Mouse (Mus musculus) left cerebral cortex, postnatal 14 days (tissue): ENCODE data around the gene Tmem259. TPM values are rescaled to one million over a fixed set of nuclear protein-coding genes. Genes with fewer than 3 reads are reported as not detected.
"Not testable (repeated sequence)": the region's sequence is repeated elsewhere in the genome, so short reads cannot be mapped to it uniquely, and the experiment has no call there.

Experiments used
- DNase-seq, 2 experiments: peaks; one replicate each; pipeline ENCODE4 v3.0.0; 2021 to 2022; ENCODE audit warnings: low spot score in 2 of 2, mixed read lengths in 1 of 2
- intact Hi-C: fragments of 180-260 bp; cut with DNase I; formaldehyde crosslinking; loops from one replicate; pipeline ENCODE4 v1.15.1; 2025
- total RNA-seq, 2 experiments: library from RNA; stranded (reverse); gene quantifications; 2 replicates each; pipeline ENCODE4 v1.2.3; 2021

Gene Tmem259
- total RNA-seq, 2 experiments from 2014 or later: 140 to 152 TPM

DNA sequence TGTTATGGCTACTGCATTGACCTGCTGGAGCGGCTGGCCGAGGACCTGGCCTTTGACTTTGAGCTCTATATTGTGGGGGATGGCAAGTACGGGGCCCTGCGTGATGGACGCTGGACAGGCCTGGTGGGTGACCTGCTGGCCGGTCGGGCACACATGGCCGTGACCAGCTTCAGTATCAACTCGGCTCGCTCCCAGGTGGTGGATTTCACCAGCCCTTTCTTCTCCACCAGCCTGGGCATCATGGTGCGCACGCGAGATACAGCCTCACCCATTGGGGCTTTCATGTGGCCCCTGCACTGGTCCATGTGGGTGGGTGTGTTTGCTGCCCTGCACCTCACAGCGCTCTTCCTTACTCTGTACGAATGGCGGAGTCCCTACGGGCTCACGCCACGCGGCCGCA is 10.0 kb downstream of the Tmem259 start:
- intact Hi-C loops: no loop called here
- DNase-seq: no peak

DNA sequence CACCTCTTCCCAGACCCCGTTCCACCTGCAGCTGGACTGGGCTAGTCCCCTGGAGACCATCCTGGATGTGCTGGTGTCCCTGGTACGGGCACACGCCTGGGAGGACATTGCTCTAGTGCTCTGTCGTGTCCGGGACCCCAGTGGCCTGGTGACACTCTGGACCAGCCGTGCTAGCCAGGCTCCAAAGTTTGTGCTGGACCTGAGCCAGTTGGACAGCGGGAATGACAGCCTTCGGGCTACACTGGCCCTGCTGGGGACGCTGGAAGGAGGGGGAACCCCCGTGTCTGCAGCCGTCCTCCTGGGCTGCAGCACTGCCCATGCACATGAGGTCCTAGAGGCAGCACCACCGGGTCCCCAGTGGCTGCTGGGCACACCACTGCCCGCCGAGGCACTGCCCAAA is 11.3 kb downstream of the Tmem259 start:
- no peak for DNase-seq
- intact Hi-C loops: no loop called here

DNA sequence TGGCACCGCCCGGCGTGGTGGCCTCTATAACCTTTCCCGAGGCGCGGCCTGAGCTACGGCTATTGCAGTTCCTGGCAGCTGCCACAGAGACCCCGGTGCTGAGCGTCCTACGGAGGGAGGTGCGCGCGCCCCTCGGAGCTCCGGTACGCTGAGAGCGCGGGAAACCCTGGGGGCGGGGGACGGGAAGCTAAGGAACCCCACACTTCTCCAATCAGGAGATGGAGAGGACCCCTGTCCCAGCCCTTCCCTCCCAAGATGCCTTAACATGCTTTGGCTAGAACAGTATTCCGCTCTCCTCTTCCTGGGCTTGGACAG is 13.0 kb downstream of the Tmem259 start:
- no peak for DNase-seq
- intact Hi-C loops: no loop called here

DNA sequence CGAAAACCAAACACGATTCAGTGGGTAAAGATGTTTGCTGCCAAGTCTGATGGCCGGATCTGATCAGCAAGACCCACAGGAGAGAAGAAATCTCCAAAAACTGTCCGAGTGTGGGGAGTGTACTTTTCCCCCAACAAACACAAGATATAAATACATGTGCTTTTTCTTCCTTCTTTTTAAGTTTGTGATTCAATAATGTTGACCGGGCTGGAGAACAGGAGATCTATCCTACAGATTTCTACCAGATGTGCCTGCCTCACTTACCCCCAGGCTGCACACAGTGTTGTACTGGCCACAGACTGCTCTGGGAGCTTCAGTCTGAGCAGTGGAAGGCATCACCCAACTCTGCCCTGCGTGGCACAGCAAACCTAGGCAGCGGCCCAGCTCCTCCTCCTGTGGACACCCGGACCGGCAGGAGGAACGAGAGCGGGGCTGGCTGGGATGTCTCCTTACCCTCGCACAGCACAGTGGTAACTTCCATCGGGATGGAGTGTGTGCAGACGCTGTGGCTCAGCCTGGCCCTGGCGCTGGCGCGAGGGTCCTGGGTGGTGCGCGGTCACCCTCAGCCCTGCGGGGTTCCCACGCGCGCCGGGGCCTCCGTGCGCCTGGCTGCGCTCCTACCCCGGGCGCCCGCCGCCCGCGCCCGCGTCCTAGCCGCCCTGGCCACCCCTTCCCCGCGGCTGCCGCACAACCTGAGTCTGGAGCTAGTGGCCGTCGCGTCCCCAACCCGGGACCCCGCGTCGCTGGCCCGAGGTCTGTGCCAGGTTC is 13.5 kb downstream of the Tmem259 start, which contains the start of gene Grin3b:
Gene Grin3b, plus strand, starts transcription at position 301 of the 768 bp plus-strand sequence.
- DNase-seq: no peak
- intact Hi-C loops: no loop called here

DNA sequence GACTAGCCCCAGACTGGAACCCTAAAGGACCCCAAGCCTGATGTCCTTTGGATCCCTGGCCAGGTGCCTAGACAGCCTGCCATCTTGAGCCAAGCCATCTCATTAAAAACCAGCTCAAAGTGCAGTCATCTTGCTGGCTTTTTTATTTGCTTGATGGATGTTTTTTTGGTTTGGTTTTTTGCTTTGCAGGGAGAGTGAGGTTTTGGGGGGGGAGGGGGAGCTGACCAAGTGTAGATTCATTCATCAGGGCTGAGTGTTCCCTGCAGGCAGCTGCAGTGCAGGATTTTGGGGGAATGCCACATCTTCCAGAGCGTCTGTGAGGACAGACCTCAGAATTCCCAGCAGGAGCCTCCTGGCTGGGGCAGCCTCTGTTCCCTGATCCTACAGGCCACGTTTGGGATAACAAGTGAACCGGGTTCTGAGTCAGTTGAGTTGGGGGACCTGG is 15.0 kb downstream of the Tmem259 start:
- intact Hi-C loops: no loop called here
- peak in 1 of 2 experiments; percentile 48 for DNase-seq

DNA sequence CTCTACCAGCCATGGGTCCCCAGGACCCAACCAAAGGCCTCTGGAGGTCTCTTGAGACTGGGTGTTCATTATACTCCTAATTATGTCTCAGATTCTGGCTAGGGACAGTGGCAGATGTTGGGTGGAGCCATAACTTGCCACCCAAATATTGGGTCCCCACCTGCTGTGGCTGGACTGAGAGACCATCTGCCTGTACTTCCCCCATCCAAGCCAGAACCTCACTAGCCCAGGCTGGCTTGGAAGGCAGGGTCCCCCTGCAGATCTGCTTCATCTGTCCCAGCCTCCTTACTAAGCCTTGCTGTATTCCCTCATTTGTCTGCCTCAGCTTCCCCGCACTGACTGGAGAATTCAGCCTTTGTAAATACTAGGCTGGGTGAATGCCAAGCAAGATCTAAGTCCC is 15.9 kb downstream of the Tmem259 start:
- intact Hi-C loops: no loop called here
- DNase-seq: no peak

DNA sequence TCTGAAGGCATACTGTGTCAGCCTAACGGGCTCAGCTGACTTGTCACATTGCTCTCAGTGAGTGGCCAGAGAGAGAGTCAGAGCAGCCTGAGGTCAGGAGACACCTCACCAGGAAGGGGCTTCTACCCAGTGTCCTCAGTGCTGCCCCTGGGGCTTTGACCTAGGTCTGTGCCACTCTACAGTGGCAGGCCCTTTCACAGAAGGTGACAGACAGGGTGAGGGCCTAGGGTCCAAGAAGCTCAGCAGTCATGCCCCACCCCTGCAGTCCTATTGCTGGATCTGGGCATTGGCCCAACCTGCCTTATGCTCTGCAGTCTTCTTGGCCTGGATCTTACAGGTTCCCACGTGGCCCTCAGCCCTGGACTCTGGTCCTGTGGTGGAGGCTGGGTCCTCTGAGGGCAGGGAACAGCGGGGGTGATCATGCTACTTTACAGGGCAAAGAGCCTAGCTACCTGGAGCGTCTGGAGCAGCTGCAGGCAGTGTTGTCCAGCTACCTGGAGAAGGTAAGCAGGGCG is 17.2 kb downstream of the Tmem259 start:
- no peak for DNase-seq
- intact Hi-C loops: no loop called here

DNA sequence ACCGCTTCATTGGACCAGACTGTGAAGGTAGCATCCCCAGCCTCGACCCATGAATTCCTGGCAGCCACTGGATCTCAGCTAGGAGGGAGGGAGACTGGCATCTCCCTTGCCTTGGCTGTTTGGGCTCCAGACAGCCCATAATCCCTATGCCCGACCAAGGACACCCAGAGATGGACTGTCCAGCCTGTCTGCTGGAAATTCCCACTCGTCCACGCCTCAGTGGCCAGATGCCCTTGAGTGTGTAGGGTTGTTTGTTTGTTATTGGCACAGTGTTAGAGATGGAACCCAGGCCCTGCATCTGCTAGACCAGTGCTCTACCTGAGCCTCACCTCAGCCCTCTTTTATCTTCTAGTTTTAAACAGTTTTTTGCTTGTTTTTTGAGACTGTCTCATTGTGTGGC is 18.8 kb downstream of the Tmem259 start:
- intact Hi-C loops: no loop called here
- DNase-seq: no peak

DNA sequence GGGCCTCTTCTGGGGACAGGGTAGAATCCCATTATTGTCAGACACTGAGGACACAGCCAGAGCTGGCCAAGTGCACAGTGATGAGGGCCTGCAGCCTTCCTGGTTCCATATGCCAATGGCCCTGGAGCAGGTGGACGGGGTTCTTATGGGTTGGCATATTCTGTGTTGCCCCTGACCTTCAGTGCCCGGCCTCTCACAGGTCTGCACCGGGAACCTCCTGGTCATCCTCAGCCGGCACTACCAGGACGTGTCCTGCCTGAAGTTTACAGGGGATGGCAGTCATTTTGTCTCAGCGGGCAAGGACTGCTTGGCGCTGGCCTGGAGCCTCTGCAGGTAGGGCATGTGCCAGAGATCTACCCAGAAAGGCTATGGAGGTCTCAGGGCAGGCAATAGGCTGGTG is 19.4 kb downstream of the Tmem259 start:
- DNase-seq: no peak
- intact Hi-C loops: no loop called here

DNA sequence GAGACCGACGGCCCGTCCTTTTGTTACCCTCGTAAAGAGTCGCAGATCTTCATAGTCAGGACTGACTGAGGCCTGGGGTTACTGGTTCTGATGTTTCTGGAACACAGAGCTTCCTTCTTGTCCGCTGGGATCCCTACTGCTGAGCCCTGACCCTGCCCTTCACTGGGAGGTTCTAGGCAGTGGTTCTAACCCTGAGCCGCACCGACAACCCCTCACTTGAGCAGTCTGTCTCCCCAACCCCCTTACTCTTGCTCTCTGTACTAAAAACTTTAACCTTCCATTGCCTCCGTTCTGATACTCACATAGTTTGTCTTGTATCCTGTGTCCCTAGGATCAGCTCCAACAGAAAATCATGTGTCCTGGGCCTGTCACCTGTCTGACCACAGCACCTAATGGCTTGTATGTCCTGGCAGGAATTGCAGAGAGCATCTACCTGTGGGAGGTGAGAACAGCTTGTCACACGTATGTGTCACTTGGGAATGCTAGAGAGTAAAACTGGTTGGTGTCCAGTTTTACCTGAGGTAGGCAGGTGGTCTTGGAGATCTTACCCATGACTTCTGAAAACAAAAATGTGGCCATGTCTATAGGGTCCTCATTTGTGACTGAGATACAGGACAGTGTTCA is 23.3 kb downstream of the Tmem259 start:
- intact Hi-C loops: no loop called here
- DNase-seq: no peak

DNA sequence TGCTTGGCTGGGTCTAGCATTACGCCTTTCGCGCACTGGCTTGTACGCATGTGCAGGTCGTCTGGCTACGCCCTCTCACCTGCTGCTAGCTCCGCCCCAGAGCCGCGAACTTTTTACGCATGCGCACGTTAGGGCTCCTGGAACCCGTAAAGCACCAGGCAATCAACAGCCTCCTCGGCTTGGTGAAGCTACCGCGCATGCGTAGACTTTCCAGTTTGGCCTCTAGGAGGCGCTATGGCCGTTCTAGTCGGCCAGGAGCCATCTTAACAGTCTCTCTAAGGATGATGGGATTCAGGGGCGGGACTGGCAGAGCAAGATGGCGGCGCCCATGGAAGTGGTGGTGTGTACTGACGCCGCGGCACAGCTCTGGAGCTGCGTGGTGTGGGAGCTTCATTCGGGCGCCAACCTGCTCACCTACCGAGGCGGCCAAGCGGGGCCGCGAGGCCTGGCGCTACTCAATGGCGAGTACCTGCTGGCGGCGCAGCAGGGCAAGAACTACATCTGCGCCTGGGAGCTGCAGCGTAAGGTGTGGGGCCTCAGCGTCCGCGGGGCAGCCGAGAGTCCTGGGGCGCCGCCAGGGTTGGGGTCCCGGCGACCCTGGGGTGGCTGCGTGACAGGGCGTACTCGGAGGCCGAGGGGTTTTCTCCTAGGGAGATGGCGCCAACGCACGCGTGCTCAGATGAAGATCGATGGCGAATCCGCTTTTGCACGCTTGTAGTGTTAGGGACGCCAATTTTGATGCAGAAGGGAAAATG is 24.1 kb downstream of the Tmem259 start, which contains the start of gene Wdr18:
Gene Wdr18, plus strand, starts transcription at position 306 of the 755 bp plus-strand sequence.
- DNase-seq: peak; percentile 99 to 100
- intact Hi-C loops: loop anchor here (2.0 kb wide), 2 partner anchors 77 to 125 kb away; no protein-coding TSS in a partner anchor

DNA sequence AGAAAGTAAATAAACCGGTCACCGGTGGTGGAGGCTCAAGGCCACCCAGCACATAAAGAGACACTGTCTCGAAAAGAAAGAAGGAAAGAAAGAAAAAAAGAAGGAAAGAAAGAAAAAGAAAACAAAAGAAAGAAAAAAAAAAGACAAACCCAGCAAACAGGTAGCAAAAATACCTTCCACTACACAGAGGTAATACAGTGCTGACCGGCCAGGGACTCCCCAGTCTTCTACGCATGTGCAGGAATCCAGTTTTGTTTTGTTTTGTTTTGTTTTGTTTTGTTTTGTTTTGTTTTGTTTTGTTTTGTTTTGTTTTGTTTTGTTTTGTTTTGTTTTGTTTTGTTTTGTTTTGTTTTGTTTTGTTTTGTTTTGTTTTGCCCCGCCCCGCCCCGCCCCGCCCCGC is 24.7 kb downstream of the Tmem259 start:
- intact Hi-C loops: loop anchor here (2.0 kb wide), 2 partner anchors 77 to 125 kb away; no protein-coding TSS in a partner anchor
- DNase-seq: not testable (repeated sequence)

DNA sequence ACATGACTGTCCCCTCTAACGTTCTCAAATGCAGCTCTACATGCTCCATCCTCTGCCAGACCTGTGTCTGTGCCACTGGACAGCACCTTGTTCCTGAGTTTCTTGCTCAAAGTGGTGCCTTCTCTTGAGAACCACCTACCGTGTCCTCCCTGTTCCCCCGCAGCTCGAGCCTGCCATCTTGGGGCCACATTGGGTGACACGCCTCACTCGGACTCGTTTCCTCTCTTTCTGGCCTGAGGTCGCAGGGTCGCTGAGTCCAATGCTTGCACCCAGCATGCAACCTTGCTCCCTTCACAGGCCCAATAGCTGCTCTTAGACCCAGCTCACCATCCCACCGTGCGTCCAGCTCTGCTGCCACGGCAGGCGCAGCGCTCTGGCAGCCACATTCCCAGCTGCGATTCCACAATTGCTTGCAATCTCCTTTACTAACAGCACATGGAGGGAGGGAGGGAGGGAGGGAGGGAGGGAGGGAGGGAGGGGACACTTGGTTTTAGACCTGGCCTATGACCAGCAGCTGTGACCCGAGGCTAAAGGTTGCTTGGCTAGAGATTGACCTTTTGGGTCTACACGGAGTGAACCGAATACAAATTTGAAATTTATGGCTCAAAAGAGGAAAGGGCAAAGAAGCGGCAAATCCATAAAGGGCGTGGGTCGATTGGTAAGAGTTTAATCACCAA is 25.9 kb downstream of the Tmem259 start:
- intact Hi-C loops: loop anchor here (1.0 to 2.0 kb wide), 3 partner anchors 33 to 123 kb away; no protein-coding TSS in a partner anchor
- peak; percentile 66 to 72 for DNase-seq

DNA sequence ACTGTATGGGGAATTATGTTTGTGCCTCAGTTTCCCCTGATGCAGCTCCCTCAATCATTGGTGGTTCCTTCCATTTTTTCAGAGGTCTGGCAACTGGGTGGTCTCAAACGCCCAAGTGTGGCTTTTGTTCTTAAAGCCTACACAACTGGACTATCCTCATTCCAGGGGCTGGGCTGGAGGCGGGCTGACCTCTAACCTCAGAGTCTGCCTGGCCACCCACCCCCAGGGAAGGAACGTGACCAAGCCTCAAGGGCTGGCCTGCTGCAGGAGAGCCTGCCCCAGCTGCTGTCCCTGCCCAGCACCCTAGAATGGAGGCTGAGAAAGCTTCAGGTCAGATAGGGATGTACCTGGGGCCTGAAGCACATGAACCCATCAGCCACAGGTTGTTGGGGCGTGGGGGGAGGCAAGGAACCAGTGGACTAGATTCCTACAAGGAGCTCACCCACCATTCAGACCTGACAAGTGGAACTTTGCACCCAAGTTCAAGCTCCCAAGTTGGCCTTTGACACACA is 27.4 kb downstream of the Tmem259 start:
- DNase-seq: no peak
- intact Hi-C loops: no loop called here

DNA sequence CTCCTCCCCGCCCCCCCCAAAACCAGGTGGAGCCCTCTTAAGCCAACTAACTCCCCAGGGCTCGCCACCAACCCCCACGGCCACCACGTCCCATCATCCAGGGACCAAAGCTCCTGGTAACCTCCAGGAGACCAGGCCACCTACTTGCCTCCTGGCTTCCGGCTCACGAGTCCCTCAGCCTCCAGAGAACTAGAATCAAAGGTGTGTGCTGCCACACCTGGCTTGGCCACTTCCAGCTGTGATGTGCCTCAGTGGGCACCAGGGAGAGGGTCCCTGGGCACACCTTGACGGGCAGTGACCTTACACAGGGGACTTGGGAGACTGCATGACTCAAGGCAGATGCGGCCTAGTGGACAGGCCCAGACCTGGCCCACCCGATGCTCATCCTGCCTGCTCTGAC is 28.4 kb downstream of the Tmem259 start:
- intact Hi-C loops: loop anchor here (2.0 kb wide), 1 partner anchor 31 kb away; no protein-coding TSS in a partner anchor
- no peak for DNase-seq

DNA sequence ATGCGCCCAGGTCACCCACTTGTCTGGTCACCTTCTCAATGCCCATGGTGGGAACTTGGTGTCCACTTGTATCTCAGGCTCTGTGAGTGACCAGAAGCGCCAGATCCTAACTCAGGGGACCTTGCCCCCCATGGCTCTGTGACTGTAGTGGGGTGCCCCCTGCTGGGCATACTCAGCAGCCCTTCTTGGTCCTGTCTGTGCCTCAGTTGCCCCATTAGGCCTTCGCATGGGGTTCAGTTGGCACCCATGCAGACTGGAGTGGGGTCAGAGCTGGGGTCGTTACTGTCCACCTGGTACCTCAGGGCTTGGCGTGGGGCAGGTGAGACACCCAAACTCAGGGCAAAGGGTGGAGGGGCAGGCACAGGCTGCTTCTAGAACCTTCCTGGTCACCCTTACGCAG is 30.2 kb downstream of the Tmem259 start:
- intact Hi-C loops: loop anchor here (2.0 kb wide), 1 partner anchor 29 kb away; no protein-coding TSS in a partner anchor
- DNase-seq: no peak

DNA sequence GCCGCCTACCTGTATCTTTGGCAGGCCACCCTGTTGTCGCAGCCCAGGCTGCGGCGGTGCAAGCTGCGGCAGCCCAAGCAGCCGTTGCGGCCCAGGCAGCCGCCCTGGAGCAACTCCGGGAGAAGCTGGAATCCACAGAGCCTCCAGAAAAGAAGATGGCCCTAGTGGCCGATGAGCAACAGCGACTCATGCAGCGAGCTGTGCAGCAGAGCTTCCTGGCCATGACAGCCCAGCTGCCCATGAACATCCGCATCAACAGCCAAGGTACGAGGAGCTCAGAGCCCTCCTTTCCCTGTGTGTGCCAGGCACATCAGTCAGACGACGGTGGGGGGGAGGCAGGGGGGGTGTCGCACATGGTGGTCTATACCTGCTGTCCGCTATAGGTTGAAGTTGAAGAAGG is 33.5 kb downstream of the Tmem259 start:
- no peak for DNase-seq
- intact Hi-C loops: no loop called here

DNA sequence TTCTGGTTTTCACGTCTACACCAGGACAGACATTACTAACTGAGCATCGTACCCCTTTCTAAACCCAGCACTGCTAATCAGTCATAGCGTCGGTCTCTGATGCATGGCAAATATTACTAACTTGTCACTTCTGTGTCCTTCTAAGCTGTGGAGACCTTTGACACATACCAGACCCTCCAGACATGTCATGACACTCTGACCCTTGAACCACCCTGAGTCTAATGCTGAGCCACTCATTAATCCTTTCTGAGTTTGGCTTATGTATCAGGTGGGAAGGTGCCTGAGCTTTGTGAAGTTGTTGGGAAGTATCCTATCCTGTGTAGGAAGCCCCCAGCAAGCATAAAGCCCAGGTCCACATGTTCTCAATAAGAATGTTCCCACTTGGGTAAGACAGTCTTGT is 34.3 kb downstream of the Tmem259 start:
- intact Hi-C loops: no loop called here
- DNase-seq: no peak

DNA sequence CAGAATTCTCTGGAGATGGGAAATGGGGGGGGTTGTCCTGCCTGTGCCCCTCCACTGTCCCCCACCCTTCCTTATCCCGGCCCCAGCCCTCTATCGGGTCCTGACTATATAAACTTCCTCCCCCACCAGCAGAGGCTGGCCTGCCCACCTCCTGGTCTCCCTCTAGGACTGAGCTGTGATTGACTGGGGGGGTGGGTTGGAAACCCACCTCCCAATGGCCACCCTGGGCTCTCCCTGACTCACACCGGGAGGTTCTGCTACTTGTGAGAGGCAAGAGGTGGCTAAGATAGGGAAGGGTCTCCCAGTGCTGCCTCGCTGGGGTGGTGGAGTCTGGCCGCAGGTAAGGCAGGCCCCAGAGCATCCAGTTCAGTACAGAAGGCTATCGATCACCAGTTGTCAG is 36.6 kb downstream of the Tmem259 start:
- no peak for DNase-seq
- intact Hi-C loops: no loop called here
